Mouse (Mus musculus) liver, embryonic 14.5 days (tissue): ENCODE measurements around the gene Rnf115.

Source experiments
- CTCF ChIP-seq: IDR thresholded peaks from 2 replicates; pipeline ENCODE4 v1.5.1; 2016; ENCODE audit warnings: antibody characterized with exemption, low read depth, control low read depth
- EP300 ChIP-seq: IDR thresholded peaks from 2 replicates; pipeline ENCODE4 v1.6.1; 2016; ENCODE audit warnings: antibody characterized with exemption, low read depth

- no peak for TF ChIP-seq CTCF
- TF ChIP-seq EP300: no peak
Measured at GRCm38 (mm10) chr3:96701003-96701402, 26.5 kb upstream of the Rnf115 start.
